23 mouse cellular contexts compared by ENCODE assay signal in the genomic region with DNA sequence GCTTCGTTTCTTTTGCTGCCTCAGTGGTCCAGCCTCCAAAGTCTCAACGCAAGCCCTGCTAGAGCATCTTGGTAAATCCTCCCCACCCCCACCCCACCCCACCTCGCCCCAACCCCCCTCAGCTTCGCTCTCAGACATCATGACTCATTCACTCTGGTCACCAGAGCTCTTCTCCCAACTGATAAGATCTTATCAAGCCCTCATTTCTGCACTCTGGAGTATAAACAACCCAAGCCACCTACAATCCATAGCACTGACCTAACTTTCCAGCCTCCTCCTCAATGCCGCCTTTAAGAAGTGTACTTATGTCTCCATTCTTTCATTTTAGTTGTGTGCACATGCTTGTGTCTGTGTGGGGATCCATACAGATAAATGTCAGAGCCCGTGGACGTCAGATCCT.
"Had no signal": no experiment of that assay in that cellular context is flagged by ENCODE, and none has a peak within 500 bp of the region (broad histone marks: within the 10 kb centered on the region; RNA-seq: fewer than 3 reads in every experiment).

No protein-coding gene starts in this region.

- DNase-seq: kidney, adult 2 months; kidney, postnatal 25 days; layer of hippocampus, adult 9-11 months; liver; lung, adult 18-20 months; retina, postnatal 1 day; right cerebral cortex, postnatal 25 days; spleen, adult 18-20 months; thymus, postnatal 25 days had no signal

- H3K36me3 ChIP-seq: limb, embryonic 10.5 days; limb, embryonic 13.5 days; liver, embryonic 12.5 days; liver, embryonic 15.5 days; lung, embryonic 15.5 days; midbrain, embryonic 12.5 days; midbrain, embryonic 15.5 days; neural tube, embryonic 12.5 days; neural tube, embryonic 15.5 days; stomach, embryonic 15.5 days had no signal

- H3K9me3 ChIP-seq: limb, embryonic 10.5 days; limb, embryonic 13.5 days; liver, embryonic 12.5 days; liver, embryonic 15.5 days; lung, embryonic 15.5 days; megakaryocyte, embryonic 14.5 days; midbrain, embryonic 12.5 days; midbrain, embryonic 15.5 days; neural tube, embryonic 12.5 days; neural tube, embryonic 15.5 days; stomach, embryonic 15.5 days had no signal

- H3K27ac ChIP-seq: kidney, postnatal 0 days; layer of hippocampus, adult 2 months; limb, embryonic 10.5 days; limb, embryonic 13.5 days; liver, embryonic 12.5 days; liver, embryonic 15.5 days; lung, embryonic 15.5 days; macrophage; midbrain, embryonic 12.5 days; midbrain, embryonic 15.5 days; neural tube, embryonic 12.5 days; neural tube, embryonic 15.5 days; stomach, embryonic 15.5 days had no signal

- H3K4me3 ChIP-seq: layer of hippocampus, adult 2 months; limb, embryonic 10.5 days; limb, embryonic 13.5 days; liver, embryonic 12.5 days; liver, embryonic 15.5 days; lung, embryonic 15.5 days; megakaryocyte, embryonic 14.5 days; midbrain, embryonic 12.5 days; midbrain, embryonic 15.5 days; neural tube, embryonic 12.5 days; neural tube, embryonic 15.5 days; stomach, embryonic 15.5 days had no signal

- H3K4me1 ChIP-seq: liver, embryonic 12.5 days; liver, embryonic 15.5 days; midbrain, embryonic 15.5 days; neural tube, embryonic 12.5 days; neural tube, embryonic 15.5 days; stomach, embryonic 15.5 days had no signal

- H3K27me3 ChIP-seq: limb, embryonic 13.5 days; lung, embryonic 15.5 days; midbrain, embryonic 12.5 days; midbrain, embryonic 15.5 days; neural tube, embryonic 12.5 days; neural tube, embryonic 15.5 days; stomach, embryonic 15.5 days had no signal

- ATAC-seq: liver, embryonic 12.5 days; midbrain, embryonic 15.5 days had no signal

- H3K9ac ChIP-seq: limb, embryonic 13.5 days; liver, embryonic 12.5 days; liver, embryonic 15.5 days; lung, embryonic 15.5 days; midbrain, embryonic 12.5 days; midbrain, embryonic 15.5 days; neural tube, embryonic 12.5 days; neural tube, embryonic 15.5 days; stomach, embryonic 15.5 days had no signal
